Mouse (Mus musculus) spleen, postnatal 36 days (tissue): ENCODE results near the gene Rnf121.
A peak's percentile ranks its signal among the peaks of the same experiment; 100 is the strongest.
"Not testable (repeated sequence)": the region's sequence is repeated elsewhere in the genome, so short reads cannot be mapped to it uniquely, and the experiment has no call there.

Experiments used
- DNase-seq, 2 experiments: peaks; one replicate each; pipeline ENCODE4 v3.0.0; 2022; ENCODE audit warnings: low spot score in 2 of 2, mixed read lengths in 1 of 2

Gene Rnf121

DNA sequence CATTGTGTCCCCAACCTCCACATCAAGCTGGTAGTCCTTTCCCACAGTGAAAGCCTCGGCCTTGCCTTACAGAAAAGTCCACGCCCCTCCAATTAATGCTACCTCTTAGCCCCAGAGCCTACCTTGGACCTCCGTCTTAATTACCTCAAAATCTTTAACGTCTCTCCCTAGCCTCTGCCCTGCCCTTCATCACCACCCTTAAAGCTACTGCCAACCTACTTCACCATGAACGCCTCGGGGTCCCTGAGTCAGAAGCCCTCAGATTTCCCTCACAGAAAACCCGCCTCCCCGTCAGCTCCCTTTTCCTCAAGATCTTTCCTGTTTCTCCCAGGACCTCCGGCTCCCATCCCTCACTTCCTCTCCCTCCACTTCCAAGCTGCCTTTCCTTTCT, 619 bp downstream of the Rnf121 start:
- DNase-seq, result no peak

GRCm38 (mm10) chr7:102063891-102064290, 1.4 kb downstream of the Rnf121 start:
- no peak for DNase-seq

DNA sequence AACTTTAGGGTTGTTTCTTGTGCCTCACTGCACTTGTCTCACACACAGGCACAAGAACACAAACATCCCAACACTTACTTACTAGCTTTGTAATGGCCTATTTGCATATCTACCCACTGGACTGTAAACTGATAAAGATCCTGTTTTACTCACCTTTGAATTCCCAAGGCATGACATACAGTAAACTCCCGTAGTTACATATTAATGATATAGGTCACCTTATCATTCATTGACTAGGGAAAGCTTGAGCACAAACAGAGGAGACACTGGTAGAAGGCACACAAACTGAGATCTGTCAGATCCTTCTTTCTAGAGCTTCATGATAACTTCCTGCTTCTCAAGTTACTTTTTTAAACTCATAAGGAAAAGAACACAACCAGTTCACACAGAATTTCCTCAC, 3.1 kb downstream of the Rnf121 start:
- no peak for DNase-seq

DNA sequence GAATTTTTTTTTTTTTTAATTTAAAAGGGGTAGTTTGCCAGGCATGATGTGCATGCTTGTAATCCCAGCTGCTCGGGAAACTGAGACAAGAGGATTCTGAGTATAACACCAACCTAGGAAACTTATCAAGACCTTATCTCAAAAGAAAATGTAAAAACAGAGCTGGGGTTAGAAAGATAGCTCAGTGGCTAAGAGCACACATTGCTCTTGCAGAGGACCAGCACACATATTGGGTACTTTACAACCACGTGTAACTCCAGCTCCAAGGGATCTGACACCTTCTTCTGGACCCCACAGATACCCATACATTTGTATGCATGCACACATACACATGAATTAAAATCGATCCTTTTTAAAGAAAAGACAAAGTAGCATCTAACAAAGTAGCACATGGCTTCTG, 3.9 kb downstream of the Rnf121 start:
- DNase-seq, result no peak

- not testable (repeated sequence) for DNase-seq
Observed at GRCm38 (mm10) chr7:102048524-102048923, 16.7 kb downstream of the Rnf121 start.

DNA sequence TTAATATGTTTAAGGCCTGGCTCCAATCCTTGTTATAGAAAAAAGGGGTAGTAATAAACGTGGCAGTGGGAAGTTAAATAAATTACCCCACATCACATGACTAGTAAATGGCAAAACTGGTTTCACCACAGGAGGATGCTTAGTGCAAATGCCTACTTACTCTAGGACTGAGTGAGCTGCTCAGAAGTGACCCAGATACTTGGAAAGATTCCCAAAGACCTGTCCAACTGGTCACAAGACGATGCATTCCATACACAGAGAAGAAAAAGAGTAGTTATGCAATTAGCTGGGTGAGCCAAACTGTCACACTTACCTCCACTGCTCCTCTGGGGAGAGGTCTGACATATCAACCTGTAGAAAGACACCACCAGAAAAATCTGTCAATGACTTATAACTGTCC, 23.0 kb downstream of the Rnf121 start:
- DNase-seq, result no peak

- no peak for DNase-seq
Observed at GRCm38 (mm10) chr7:102037318-102037717, 28.0 kb downstream of the Rnf121 start.

- no peak for DNase-seq
Observed at GRCm38 (mm10) chr7:102035534-102035933, 29.7 kb downstream of the Rnf121 start.

DNA sequence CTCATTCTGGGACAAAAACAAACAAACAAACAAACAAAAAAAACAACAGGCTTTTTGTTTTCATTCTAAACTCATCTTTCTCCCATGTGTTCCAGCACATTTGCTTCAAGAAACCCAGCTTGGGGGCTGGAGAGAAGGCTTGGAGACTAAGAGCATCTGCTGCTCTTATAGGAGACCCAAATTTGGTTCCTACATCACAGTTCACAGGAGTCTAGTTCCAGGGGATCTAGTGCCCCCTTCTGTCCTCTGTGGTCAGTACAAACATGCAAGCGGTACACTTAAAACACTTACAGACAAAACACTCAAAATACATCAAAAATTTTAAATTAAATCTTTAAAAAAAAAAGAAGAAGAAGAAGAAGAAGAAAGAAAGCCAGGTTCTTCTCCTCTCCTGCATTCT, 30.4 kb downstream of the Rnf121 start:
- no peak for DNase-seq

- DNase-seq, result no peak
Observed at GRCm38 (mm10) chr7:102025187-102026119, 39.8 kb downstream of the Rnf121 start.

- no peak for DNase-seq
Observed at GRCm38 (mm10) chr7:102023821-102024220, 41.4 kb downstream of the Rnf121 start.

DNA sequence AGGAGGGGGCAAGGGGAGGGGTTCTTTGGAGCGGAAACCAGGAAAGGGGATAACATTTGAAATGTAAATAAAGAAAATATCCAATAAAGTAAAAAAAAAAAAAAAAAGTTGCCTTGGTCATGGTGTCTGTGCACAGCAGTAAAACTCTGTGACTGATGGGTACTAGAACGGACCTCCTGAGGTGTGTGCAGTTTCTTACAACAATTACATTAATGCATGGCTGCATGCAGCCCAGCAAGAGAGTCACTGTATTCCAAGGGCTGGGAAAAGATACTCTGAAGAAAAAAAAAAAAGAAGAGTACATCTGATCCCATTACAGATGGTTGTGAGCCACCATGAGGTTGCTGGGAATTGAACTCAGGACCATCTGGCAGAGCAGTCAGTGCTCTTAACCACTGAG, 44.3 kb downstream of the Rnf121 start:
- not testable (repeated sequence) for DNase-seq

DNA sequence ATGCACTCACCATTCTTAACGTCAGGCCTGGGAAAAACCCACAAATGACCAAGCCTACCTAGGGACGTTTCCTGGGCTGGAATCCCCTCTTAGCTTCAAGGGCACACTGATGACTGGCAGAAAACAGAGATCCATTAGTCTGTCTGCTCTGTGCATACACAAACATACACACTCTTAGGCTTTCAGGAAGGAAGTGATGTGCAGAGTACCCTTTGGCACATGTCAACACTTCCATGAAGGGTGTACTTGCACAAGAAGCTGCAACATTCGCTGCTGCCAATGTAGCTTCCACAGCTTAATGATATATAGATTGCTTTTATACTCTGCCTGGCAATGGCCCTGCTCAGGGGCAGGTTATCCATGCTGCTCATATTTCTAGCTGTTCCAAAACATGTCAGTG, 45.9 kb downstream of the Rnf121 start:
- no peak for DNase-seq

DNA sequence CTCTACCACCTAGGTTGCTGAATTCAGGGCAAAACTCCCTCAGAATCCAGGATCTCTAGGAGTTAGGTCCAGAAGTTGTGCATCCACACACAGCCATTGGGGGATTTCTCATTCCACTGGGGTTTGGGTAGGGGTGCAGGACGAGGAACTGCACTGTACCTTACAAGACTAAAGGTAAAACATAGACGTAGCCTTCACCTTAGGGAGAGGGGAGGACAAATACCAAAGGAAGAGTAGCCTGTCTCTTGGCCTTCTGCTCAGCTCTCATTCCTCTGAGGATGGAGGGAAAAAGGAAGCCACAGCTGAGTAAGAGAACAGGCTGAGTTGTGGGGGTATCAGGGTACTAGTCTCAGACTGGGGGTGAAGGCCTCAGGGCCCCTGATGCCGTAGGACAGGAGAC, 46.7 kb downstream of the Rnf121 start, which contains the start of gene Il18bp:
Gene Il18bp, minus strand, starts transcription at position 101 of the 400 bp plus-strand sequence.
- no peak for DNase-seq

DNA sequence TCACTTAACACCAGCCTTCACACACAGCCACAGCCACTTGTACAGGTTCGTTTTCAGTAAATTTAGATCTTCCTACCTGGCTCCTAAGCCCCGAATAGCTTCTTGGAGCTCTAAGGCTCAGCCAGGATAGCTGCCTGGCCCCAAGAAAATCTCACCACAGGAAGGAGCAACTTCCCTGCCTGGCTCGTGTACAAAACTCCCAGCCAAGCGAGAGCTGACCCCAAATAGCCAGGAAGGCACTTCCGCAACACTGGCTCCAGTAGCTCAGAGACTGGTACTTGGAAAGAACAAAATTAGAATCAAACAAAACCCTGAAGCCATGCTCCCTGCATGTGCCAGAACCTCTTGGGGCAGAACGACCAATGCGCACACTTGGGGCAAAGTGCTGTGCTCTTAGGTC, 47.2 kb downstream of the Rnf121 start:
- DNase-seq, result no peak

GRCm38 (mm10) chr7:102017452-102017851, 47.8 kb downstream of the Rnf121 start:
- no peak for DNase-seq

DNA sequence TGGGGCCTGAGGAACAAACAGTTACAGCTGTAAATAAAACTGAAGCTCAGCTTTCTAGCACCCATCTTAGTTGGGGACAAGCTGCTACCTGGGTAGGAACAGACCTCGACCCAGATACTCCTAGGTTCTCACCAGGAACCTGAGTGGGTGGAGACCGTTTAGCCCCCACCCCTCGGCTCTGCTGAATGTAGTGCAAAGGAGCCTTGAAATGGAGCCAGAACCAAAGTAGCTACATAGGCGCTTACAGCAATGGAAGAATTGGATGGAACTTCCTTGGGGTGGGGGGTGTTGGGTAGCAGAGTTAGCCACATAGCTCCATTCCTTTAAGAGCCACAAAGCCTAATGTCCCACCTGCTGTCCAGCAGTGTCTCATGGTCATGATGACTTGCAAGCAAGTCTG, 48.3 kb downstream of the Rnf121 start:
- DNase-seq, result no peak

DNA sequence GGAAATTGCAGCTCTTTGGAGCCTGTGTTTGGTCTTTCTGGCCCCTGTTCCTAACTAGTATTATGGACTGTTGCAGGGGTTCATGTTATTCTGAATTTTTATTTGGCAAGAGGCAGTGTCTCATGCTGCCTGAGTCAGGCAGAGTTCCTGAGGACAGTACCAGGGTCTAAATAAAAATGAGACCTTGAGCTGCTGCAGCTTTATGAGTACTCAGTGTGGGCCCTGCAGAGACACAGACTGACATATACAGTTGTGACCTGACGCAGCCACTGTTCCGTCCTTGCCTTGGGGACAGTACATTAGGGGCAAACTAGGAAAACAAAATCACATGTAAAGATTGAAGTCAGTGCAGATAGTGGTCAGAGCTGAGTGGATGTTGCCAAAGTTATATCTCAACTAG, 50.3 kb downstream of the Rnf121 start:
- DNase-seq, result no peak

DNA sequence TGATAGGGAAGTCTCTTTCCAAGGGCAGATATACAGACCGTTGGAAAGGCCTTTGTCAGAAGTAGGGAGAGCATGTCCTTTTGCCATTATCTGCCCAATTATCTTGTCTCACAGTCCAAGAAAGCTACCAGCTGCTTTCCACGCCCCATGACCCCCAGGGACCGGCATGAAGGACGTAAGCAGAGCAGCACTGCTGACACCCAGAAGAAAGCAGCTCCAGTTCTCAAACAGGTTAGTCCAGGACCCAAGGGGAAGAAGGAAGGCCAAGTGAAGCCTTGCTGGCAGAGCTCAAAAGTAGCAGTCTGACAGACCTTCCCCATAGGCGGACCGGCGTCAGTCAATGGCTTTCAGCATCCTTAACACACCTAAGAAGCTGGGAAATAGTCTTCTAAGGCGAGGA, 51.9 kb downstream of the Rnf121 start:
- DNase-seq, result no peak

- DNase-seq, result no peak
Observed at GRCm38 (mm10) chr7:102011855-102012254, 53.4 kb downstream of the Rnf121 start.

- DNase-seq, result peak in 1 of 2 experiments; percentile 38
Observed at GRCm38 (mm10) chr7:102006520-102006919, 58.7 kb downstream of the Rnf121 start.

GRCm38 (mm10) chr7:102000921-102001630, 64.2 kb downstream of the Rnf121 start:
- DNase-seq, result no peak

DNA sequence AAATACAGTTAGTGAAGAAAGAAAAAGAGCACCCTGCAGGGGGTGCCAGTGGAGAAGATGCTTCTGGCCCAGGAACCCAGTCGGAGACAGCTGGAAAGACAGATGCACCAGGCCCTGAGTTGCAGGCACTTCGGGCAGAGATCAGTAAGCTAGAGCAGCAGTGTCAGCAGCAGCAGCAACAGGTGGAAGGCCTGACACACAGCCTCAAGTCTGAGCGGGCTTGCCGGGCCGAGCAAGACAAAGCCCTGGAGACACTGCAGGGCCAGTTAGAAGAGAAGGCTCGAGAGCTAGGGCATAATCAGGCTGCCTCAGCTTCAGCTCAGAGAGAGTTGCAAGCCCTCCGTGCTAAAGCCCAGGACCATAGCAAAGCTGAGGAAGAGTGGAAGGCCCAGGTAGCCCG, 65.0 kb downstream of the Rnf121 start:
- no peak for DNase-seq
